Mouse (Mus musculus): ENCODE data around the gene Camta1.

GRCm38 (mm10) chr4:151898600-151899245, 37.0 kb upstream of the Camta1 start:
- TF ChIP-seq POLR2A (IDR thresholded peaks at IDR 0.05; ENCODE audit: low read depth, low read length): no peak
- no peak for TF ChIP-seq CTCF (conservative IDR thresholded peaks at IDR 0.05; ENCODE audit: insufficient read depth, insufficient read length, low read depth, low read length)
